Mouse (Mus musculus): ENCODE results near the gene Zrsr1.

DNA sequence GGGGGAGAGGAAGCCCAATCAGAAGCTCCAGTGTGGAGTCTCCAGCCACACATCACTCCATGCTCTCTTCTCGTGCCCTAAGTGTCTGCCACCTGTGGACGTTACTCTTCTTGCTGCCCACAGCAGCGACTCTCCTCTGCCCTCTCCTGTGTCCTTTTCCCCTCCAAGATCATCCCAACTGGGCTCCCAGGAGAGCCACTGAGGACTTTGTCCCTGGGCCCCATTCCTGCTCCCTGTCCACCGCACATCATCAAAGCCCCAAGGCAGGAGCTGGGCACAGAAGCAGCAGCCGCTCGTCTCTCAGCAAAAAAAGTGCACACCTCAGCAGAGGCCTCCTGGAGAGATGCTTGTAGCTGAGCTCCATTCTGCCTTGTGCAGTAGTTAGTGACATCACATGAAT lies 43.2 kb downstream of the Zrsr1 start:
- TF ChIP-seq USF1 (IDR thresholded peaks at IDR 0.05; ENCODE audit: low read depth) = no peak
- TF ChIP-seq POLR2A (IDR thresholded peaks at IDR 0.05; ENCODE audit: insufficient read length, low read depth) = no peak
- TF ChIP-seq REST (IDR thresholded peaks at IDR 0.05; ENCODE audit: insufficient read depth, insufficient read length) = no peak
- TF ChIP-seq E2F4 (IDR thresholded peaks at IDR 0.05; ENCODE audit: insufficient read depth) = no peak
- TF ChIP-seq MYOG (IDR thresholded peaks at IDR 0.05; ENCODE audit: control insufficient read depth in 1 of 3, insufficient read depth in 1 of 3, insufficient read length in 2 of 3, low read depth in 2 of 3) = no peak
- TF ChIP-seq CEBPB (IDR thresholded peaks at IDR 0.05; ENCODE audit: insufficient read depth, poor library complexity, severe bottlenecking) = no peak
- no peak for TF ChIP-seq SRF (IDR thresholded peaks at IDR 0.05; ENCODE audit: control insufficient read depth, insufficient read length, low read depth)
- TF ChIP-seq TCF12 (IDR thresholded peaks at IDR 0.05; ENCODE audit: insufficient read depth, poor library complexity, severe bottlenecking) = no peak
- no peak for TF ChIP-seq MAX (IDR thresholded peaks at IDR 0.05; ENCODE audit: low read depth)
- TF ChIP-seq POLR2AphosphoS2 (IDR thresholded peaks at IDR 0.05; ENCODE audit: insufficient read length, low read depth) = no peak
